Mouse (Mus musculus): Measurements from ENCODE around the gene Trub2. TPM values are rescaled to one million over a fixed set of nuclear protein-coding genes. Genes with fewer than 3 reads are reported as not detected.

Gene Trub2
- polyA plus RNA-seq, 1 experiment, result 42.8 TPM

- Histone ChIP-seq H3K4me3 (replicated peaks; ENCODE audit: insufficient read depth, low read depth, low read length) (peak within 1 kb of the TSS; percentile 59), H3K27me3 (ENCODE audit: control insufficient read depth, insufficient read depth, low read length) (no peaks in the 10 kb centered on the region), H3K4me1 (ENCODE audit: control insufficient read depth, insufficient read depth, low read length) (peaks cover 4% of the 10 kb centered on the region; the same call in 1 of the 2 replicates), H3K27ac (ENCODE audit: insufficient read depth, low read length) (peak within 1 kb of the TSS; percentile 69)
- TF ChIP-seq POLR2A (IDR thresholded peaks at IDR 0.05; ENCODE audit: borderline replicate concordance, insufficient read depth, low read length) (peak; percentile 44; the same call in 1 of the 2 replicates), CTCF (IDR thresholded peaks at IDR 0.05; ENCODE audit: borderline replicate concordance, insufficient read depth, low read depth, low read length) (no peak)
- WGBS, result 2% methylated on average over 35 of the region's 35 CpGs
- DNase-seq, result peak; percentile 62 to 69
Measured at GRCm38 (mm10) chr2:29820025-29820817, 31.9 kb upstream of the Trub2 start, which contains the start of gene Urm1. Gene Urm1, plus strand, starts transcription at chr2:29820075.

DNA sequence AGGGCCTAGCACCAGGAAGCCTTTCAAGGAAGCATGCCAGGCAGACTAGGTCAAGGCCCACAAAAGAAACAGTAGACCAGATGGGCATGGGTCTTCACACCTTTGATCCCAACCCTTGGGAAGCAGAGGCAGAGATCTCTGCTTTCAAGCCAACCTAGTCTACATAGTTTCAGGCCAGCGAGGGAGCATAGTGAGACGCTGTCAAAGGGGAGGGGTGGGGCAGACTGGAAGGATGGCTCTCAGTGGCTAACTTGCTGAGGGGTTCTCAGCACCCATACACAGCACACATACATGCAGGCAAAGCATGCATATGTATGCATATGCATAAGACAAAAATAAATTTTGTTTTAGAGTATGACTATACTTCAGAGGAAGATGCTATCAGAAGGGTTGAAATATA is 31.1 kb upstream of the Trub2 start:
- Histone ChIP-seq H3K4me3 (replicated peaks; ENCODE audit: insufficient read depth, low read depth, low read length) (no peak overlapping the region), H3K4me1 (ENCODE audit: control insufficient read depth, insufficient read depth, low read length) (peaks cover 4% of the 10 kb centered on the region; the same call in 1 of the 2 replicates), H3K27ac (ENCODE audit: insufficient read depth, low read length) (peak overlapping the region; percentile 37; the same call in 1 of the 2 replicates), H3K27me3 (ENCODE audit: control insufficient read depth, insufficient read depth, low read length) (no peaks in the 10 kb centered on the region)
- DNase-seq, result no peak
- TF ChIP-seq CTCF (IDR thresholded peaks at IDR 0.05; ENCODE audit: borderline replicate concordance, insufficient read depth, low read depth, low read length) (no peak), POLR2A (IDR thresholded peaks at IDR 0.05; ENCODE audit: borderline replicate concordance, insufficient read depth, low read length) (no peak)
- WGBS, result 22% methylated on average over 2 of the region's 2 CpGs

- peak; percentile 80 to 90 for DNase-seq
- Histone ChIP-seq H3K4me3 (replicated peaks; ENCODE audit: insufficient read depth, low read depth, low read length) (no peak overlapping the region), H3K4me1 (ENCODE audit: control insufficient read depth, insufficient read depth, low read length) (peaks cover 4% of the 10 kb centered on the region; the same call in 1 of the 2 replicates), H3K27me3 (ENCODE audit: control insufficient read depth, insufficient read depth, low read length) (no peaks in the 10 kb centered on the region), H3K27ac (ENCODE audit: insufficient read depth, low read length) (no peak overlapping the region)
- TF ChIP-seq POLR2A (IDR thresholded peaks at IDR 0.05; ENCODE audit: borderline replicate concordance, insufficient read depth, low read length) (no peak), CTCF (IDR thresholded peaks at IDR 0.05; ENCODE audit: borderline replicate concordance, insufficient read depth, low read depth, low read length) (peak; percentile 84)
- 33% methylated on average over 8 of the region's 8 CpGs for whole genome bisulfite sequencing
Measured at GRCm38 (mm10) chr2:29817426-29818232, 29.3 kb upstream of the Trub2 start.

GRCm38 (mm10) chr2:29815678-29816371 is 27.5 kb upstream of the Trub2 start:
- Histone ChIP-seq H3K27ac (ENCODE audit: insufficient read depth, low read length) (no peak overlapping the region), H3K27me3 (ENCODE audit: control insufficient read depth, insufficient read depth, low read length) (no peaks in the 10 kb centered on the region), H3K4me3 (replicated peaks; ENCODE audit: insufficient read depth, low read depth, low read length) (no peak overlapping the region), H3K4me1 (ENCODE audit: control insufficient read depth, insufficient read depth, low read length) (peaks cover 4% of the 10 kb centered on the region; the same call in 1 of the 2 replicates)
- no peak for DNase-seq
- TF ChIP-seq CTCF (IDR thresholded peaks at IDR 0.05; ENCODE audit: borderline replicate concordance, insufficient read depth, low read depth, low read length) (no peak), POLR2A (IDR thresholded peaks at IDR 0.05; ENCODE audit: borderline replicate concordance, insufficient read depth, low read length) (no peak)
- WGBS, result 84% methylated on average over 11 of the region's 11 CpGs

- TF ChIP-seq CTCF (IDR thresholded peaks at IDR 0.05; ENCODE audit: borderline replicate concordance, insufficient read depth, low read depth, low read length), result peak; percentile 41; the same call in 1 of the 2 replicates
- no peak for TF ChIP-seq POLR2A (IDR thresholded peaks at IDR 0.05; ENCODE audit: borderline replicate concordance, insufficient read depth, low read length)
- peak overlapping the region; percentile 73 for H3K27ac ChIP-seq (ENCODE audit: insufficient read depth, low read length)
- H3K4me3 ChIP-seq (replicated peaks; ENCODE audit: insufficient read depth, low read depth, low read length), result peak overlapping the region; percentile 75
- peak; percentile 49 to 60 for DNase-seq
- no peaks in the 10 kb centered on the region; the same call in 1 of the 2 replicates for H3K4me1 ChIP-seq (ENCODE audit: control insufficient read depth, insufficient read depth, low read length)
- 9% methylated on average over 6 of the region's 6 CpGs for WGBS
- H3K27me3 ChIP-seq (ENCODE audit: control insufficient read depth, insufficient read depth, low read length), result no peaks in the 10 kb centered on the region
Measured at GRCm38 (mm10) chr2:29803400-29803831, 15.1 kb upstream of the Trub2 start.

- H3K27me3 ChIP-seq (ENCODE audit: control insufficient read depth, insufficient read depth, low read length), result no peaks in the 10 kb centered on the region
- peak overlapping the region; percentile 75 for H3K4me3 ChIP-seq (replicated peaks; ENCODE audit: insufficient read depth, low read depth, low read length)
- no peaks in the 10 kb centered on the region; the same call in 1 of the 2 replicates for H3K4me1 ChIP-seq (ENCODE audit: control insufficient read depth, insufficient read depth, low read length)
- TF ChIP-seq POLR2A (IDR thresholded peaks at IDR 0.05; ENCODE audit: borderline replicate concordance, insufficient read depth, low read length), result no peak
- TF ChIP-seq CTCF (IDR thresholded peaks at IDR 0.05; ENCODE audit: borderline replicate concordance, insufficient read depth, low read depth, low read length), result no peak
- no peak for DNase-seq
- H3K27ac ChIP-seq (ENCODE audit: insufficient read depth, low read length), result peak overlapping the region; percentile 73
- WGBS, result 1% methylated on average over 37 of the region's 39 CpGs
Measured at GRCm38 (mm10) chr2:29802827-29803201, 14.5 kb upstream of the Trub2 start.

Measured in cerebellum, adult 2 months (tissue).